Comparison of ENCODE assay signal across 8 mouse cellular contexts in the genomic region with DNA sequence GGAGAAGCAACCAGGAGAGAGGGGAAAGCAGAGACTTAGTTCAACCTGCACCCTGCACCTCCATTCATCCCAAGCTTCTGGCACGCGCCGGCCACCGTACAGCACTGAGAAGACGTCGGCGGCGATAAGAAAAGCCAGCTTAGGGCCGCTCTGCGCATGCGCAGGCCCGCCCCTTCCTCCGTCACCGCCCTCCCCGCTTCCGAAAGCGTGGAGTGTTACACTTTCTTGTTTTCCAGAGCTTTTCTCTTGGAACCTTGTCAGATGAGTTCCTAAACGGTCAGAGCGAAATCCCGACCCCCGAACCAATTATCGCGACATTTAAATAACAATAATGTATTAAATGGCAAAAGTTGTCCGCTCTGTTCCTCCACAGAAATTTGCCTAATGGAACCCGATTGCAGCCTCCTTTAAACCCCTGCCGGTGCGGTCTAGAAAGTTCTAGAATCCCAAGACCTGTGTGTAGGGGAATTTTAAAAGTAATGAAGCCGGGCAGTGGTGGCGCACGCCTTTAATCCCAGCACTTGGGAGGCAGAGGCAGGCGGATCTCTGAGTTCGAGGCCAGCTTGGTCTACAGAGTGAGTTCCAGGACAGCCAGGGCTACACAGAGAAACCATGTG. TPM values are rescaled to one million over a fixed set of nuclear protein-coding genes. Genes with fewer than 3 reads are reported as not detected.
DNase-seq lines count a peak whose midpoint lies in the region; ATAC-seq lines count a peak whose summit lies in the region.

A gene (minus strand): TSS at position 116 of the 617 bp plus-strand sequence.

- ATAC-seq in hindbrain, embryonic 14.5 days (ENCODE audit: low FRiP score): peak; percentile 94

- DNase-seq in R1 (ENCODE audit: low read depth, low spot score): peak; percentile 95
- peak; percentile 97 to 99 for DNase-seq in cerebellum, postnatal 25 days
- peak; percentile 90 for DNase-seq in frontal cortex, postnatal 25 days (ENCODE audit: low spot score in 2 of 2)
- DNase-seq in hindbrain, embryonic 14.5 days (ENCODE audit: low spot score): peak; percentile 97
- peak; percentile 92 to 94 for DNase-seq in layer of hippocampus, postnatal 36 days
- DNase-seq in lung, postnatal 36 days: peak; percentile 96
- DNase-seq in retina, postnatal 1 day: peak; percentile 96
- DNase-seq in urinary bladder, adult 18-20 months (ENCODE audit: low spot score in 2 of 2): peak; percentile 87 to 91

- no peaks in the 10 kb centered on the region for H3K27me3 ChIP-seq in hindbrain, embryonic 14.5 days (ENCODE audit: control insufficient read depth, insufficient read depth, low read length)

- peak within 1 kb of the TSS; percentile 81 for H3K27ac ChIP-seq in hindbrain, embryonic 14.5 days

- WGBS in hindbrain, embryonic 14.5 days: 9% methylated on average over 32 of the region's 32 CpGs

- no peaks in the 10 kb centered on the region for H3K9me3 ChIP-seq in hindbrain, embryonic 14.5 days (ENCODE audit: control insufficient read depth, low read length)

- peaks cover 7% of the 10 kb centered on the region for H3K36me3 ChIP-seq in hindbrain, embryonic 14.5 days (replicated peaks; ENCODE audit: control insufficient read depth, insufficient read depth)

- H3K4me1 ChIP-seq in hindbrain, embryonic 14.5 days (replicated peaks; ENCODE audit: control insufficient read depth, insufficient read depth, low read length): peaks cover 15% of the 10 kb centered on the region

- peak within 1 kb of the TSS; percentile 82 for H3K9ac ChIP-seq in hindbrain, embryonic 14.5 days

- peak within 1 kb of the TSS; percentile 63 for H3K4me3 ChIP-seq in hindbrain, embryonic 14.5 days (replicated peaks; ENCODE audit: low read length)

- peak within 1 kb of the TSS; percentile 85 for H3K4me2 ChIP-seq in hindbrain, embryonic 14.5 days (replicated peaks)

RNA-seq across cellular contexts. Expression of the gene that starts here (rescaled TPM):
- polyA plus RNA-seq in hindbrain, embryonic 14.5 days (2014; fragmentation: Nextera tagmentation; extraction: Ambion mirVana): 17.8 and 22.6 TPM in 2 replicates
- total RNA-seq in layer of hippocampus, postnatal 36 days (2021): 10 to 100 TPM; 25.3 to 29.1 TPM

Comparison
In these comparisons a context has a peak if more than half of its experiments do, and no peak if none do; other contexts are left out.
1. Peak in every context shown above with its lines: DNase-seq, ATAC-seq, H3K4me3 ChIP-seq and H3K27ac ChIP-seq.